Mouse (Mus musculus): ENCODE measurements around the gene Rab3gap2. TPM values are rescaled to one million over a fixed set of nuclear protein-coding genes. Genes with fewer than 3 reads are reported as not detected.
A peak's percentile ranks its signal among the peaks of the same experiment; 100 is the strongest.

Rab3gap2 gene
- polyA plus RNA-seq, 1 experiment from 2014 or later, result 20.1 TPM

GRCm38 (mm10) chr1:185262565-185262964 is 58.6 kb downstream of the Rab3gap2 start:
- ATAC-seq (ENCODE audit: insufficient read depth, low FRiP score, low read depth), result no peak
- peaks cover 31% of the 10 kb centered on the region for H3K36me3 ChIP-seq
- no peak overlapping the region for H3K9ac ChIP-seq
- no peaks in the 10 kb centered on the region for H3K4me1 ChIP-seq
- H3K9me3 ChIP-seq, result no peaks in the 10 kb centered on the region
- 57% methylated on average over 14 of the region's 14 CpGs for WGBS
- H3K4me3 ChIP-seq (replicated peaks), result no peak overlapping the region
- H3K27me3 ChIP-seq (replicated peaks), result no peaks in the 10 kb centered on the region
- no peak overlapping the region for H3K4me2 ChIP-seq
- no peak overlapping the region for H3K27ac ChIP-seq

GRCm38 (mm10) chr1:185268675-185269074 is 64.8 kb downstream of the Rab3gap2 start:
- 77% methylated on average over 4 of the region's 4 CpGs for WGBS

GRCm38 (mm10) chr1:185270403-185271097 is 66.6 kb downstream of the Rab3gap2 start:
- H3K9ac ChIP-seq, result no peak overlapping the region
- H3K27ac ChIP-seq, result peak overlapping the region; percentile 51; the same call in 1 of the 2 replicates
- H3K27me3 ChIP-seq (replicated peaks), result no peaks in the 10 kb centered on the region
- H3K4me3 ChIP-seq (replicated peaks), result no peak overlapping the region
- H3K36me3 ChIP-seq, result peaks cover 23% of the 10 kb centered on the region; the same call in 1 of the 2 replicates
- H3K9me3 ChIP-seq, result no peaks in the 10 kb centered on the region
- 0 out of 2 replicates have a peak, but pooled peaks have one; percentile 47 for ATAC-seq (ENCODE audit: insufficient read depth, low FRiP score, low read depth)
- H3K4me1 ChIP-seq, result no peaks in the 10 kb centered on the region
- 75% methylated on average over 8 of the region's 8 CpGs for WGBS
- no peak overlapping the region for H3K4me2 ChIP-seq

More at GRCm38 (mm10) chr1:185268675-185269074, 64.8 kb downstream of the Rab3gap2 start:
- Histone ChIP-seq H3K27ac (no peak overlapping the region), H3K27me3 (replicated peaks) (no peaks in the 10 kb centered on the region), H3K9me3 (no peaks in the 10 kb centered on the region), H3K9ac (no peak overlapping the region), H3K4me2 (no peak overlapping the region), H3K4me1 (no peaks in the 10 kb centered on the region), H3K4me3 (replicated peaks) (no peak overlapping the region), H3K36me3 (peaks cover 25% of the 10 kb centered on the region)
- no peak for ATAC-seq (ENCODE audit: insufficient read depth, low FRiP score, low read depth)

GRCm38 (mm10) chr1:185271373-185271772 is 67.5 kb downstream of the Rab3gap2 start:
- ATAC-seq (ENCODE audit: insufficient read depth, low FRiP score, low read depth), result no peak
- Histone ChIP-seq H3K4me3 (replicated peaks) (no peak overlapping the region), H3K27ac (no peak overlapping the region), H3K4me1 (no peaks in the 10 kb centered on the region), H3K4me2 (no peak overlapping the region), H3K9me3 (no peaks in the 10 kb centered on the region), H3K27me3 (replicated peaks) (no peaks in the 10 kb centered on the region), H3K9ac (no peak overlapping the region), H3K36me3 (peaks cover 21% of the 10 kb centered on the region; the same call in 1 of the 2 replicates)
- WGBS, result 91% methylated on average over 9 of the region's 9 CpGs

- Histone ChIP-seq H3K9ac (no peak overlapping the region), H3K4me2 (no peak overlapping the region), H3K4me1 (no peaks in the 10 kb centered on the region), H3K4me3 (replicated peaks) (no peak overlapping the region), H3K36me3 (peaks cover 35% of the 10 kb centered on the region), H3K27ac (no peak overlapping the region), H3K27me3 (replicated peaks) (no peaks in the 10 kb centered on the region), H3K9me3 (no peaks in the 10 kb centered on the region)
- no peak for ATAC-seq (ENCODE audit: insufficient read depth, low FRiP score, low read depth)
- WGBS, result 78% methylated on average over 5 of the region's 5 CpGs
Observed at GRCm38 (mm10) chr1:185274819-185275545, 71.1 kb downstream of the Rab3gap2 start.

GRCm38 (mm10) chr1:185275976-185276375 is 72.1 kb downstream of the Rab3gap2 start:
- Histone ChIP-seq H3K4me3 (replicated peaks) (no peak overlapping the region), H3K27me3 (replicated peaks) (no peaks in the 10 kb centered on the region), H3K9me3 (no peaks in the 10 kb centered on the region), H3K9ac (no peak overlapping the region), H3K36me3 (peaks cover 41% of the 10 kb centered on the region), H3K4me1 (no peaks in the 10 kb centered on the region), H3K4me2 (no peak overlapping the region), H3K27ac (no peak overlapping the region)
- no peak for ATAC-seq (ENCODE audit: insufficient read depth, low FRiP score, low read depth)
- 91% methylated on average over 7 of the region's 7 CpGs for WGBS

- ATAC-seq (ENCODE audit: insufficient read depth, low FRiP score, low read depth), result no peak
- H3K4me2 ChIP-seq, result no peak overlapping the region
- no peaks in the 10 kb centered on the region for H3K27me3 ChIP-seq (replicated peaks)
- no peak overlapping the region for H3K27ac ChIP-seq
- peaks cover 33% of the 10 kb centered on the region for H3K36me3 ChIP-seq
- no peaks in the 10 kb centered on the region for H3K9me3 ChIP-seq
- no peaks in the 10 kb centered on the region for H3K4me1 ChIP-seq
- H3K9ac ChIP-seq, result no peak overlapping the region
- H3K4me3 ChIP-seq (replicated peaks), result no peak overlapping the region
- 82% methylated on average over 11 of the region's 11 CpGs for whole genome bisulfite sequencing
Observed at GRCm38 (mm10) chr1:185277022-185277421, 73.1 kb downstream of the Rab3gap2 start.

- H3K4me3 ChIP-seq (replicated peaks), result no peak overlapping the region
Observed at GRCm38 (mm10) chr1:185279288-185279687, 75.4 kb downstream of the Rab3gap2 start.

GRCm38 (mm10) chr1:185280616-185281015 is 76.7 kb downstream of the Rab3gap2 start:
- Histone ChIP-seq H3K9ac (no peak overlapping the region), H3K4me1 (no peaks in the 10 kb centered on the region), H3K27ac (no peak overlapping the region), H3K36me3 (peaks cover 27% of the 10 kb centered on the region), H3K4me3 (replicated peaks) (no peak overlapping the region), H3K4me2 (no peak overlapping the region), H3K27me3 (replicated peaks) (no peaks in the 10 kb centered on the region), H3K9me3 (no peaks in the 10 kb centered on the region)
- WGBS, result 92% methylated on average over 4 of the region's 4 CpGs
- no peak for ATAC-seq (ENCODE audit: insufficient read depth, low FRiP score, low read depth)

More at GRCm38 (mm10) chr1:185279288-185279687, 75.4 kb downstream of the Rab3gap2 start:
- WGBS, result 80% methylated on average over 9 of the region's 9 CpGs
- ATAC-seq (ENCODE audit: insufficient read depth, low FRiP score, low read depth), result no peak
- H3K27ac ChIP-seq, result no peak overlapping the region
- H3K9ac ChIP-seq, result no peak overlapping the region
- H3K4me2 ChIP-seq, result no peak overlapping the region
- no peaks in the 10 kb centered on the region for H3K27me3 ChIP-seq (replicated peaks)
- no peaks in the 10 kb centered on the region for H3K4me1 ChIP-seq
- H3K36me3 ChIP-seq, result peaks cover 27% of the 10 kb centered on the region
- H3K9me3 ChIP-seq, result no peaks in the 10 kb centered on the region

- peaks cover 28% of the 10 kb centered on the region for H3K36me3 ChIP-seq
Observed at GRCm38 (mm10) chr1:185282846-185283245, 78.9 kb downstream of the Rab3gap2 start.

GRCm38 (mm10) chr1:185283247-185283646 is 79.3 kb downstream of the Rab3gap2 start:
- peaks cover 26% of the 10 kb centered on the region for H3K36me3 ChIP-seq
- H3K4me2 ChIP-seq, result no peak overlapping the region
- H3K4me3 ChIP-seq (replicated peaks), result no peak overlapping the region
- H3K9me3 ChIP-seq, result no peaks in the 10 kb centered on the region
- no peak overlapping the region for H3K27ac ChIP-seq
- H3K27me3 ChIP-seq (replicated peaks), result no peaks in the 10 kb centered on the region
- H3K9ac ChIP-seq, result no peak overlapping the region
- 93% methylated on average over 15 of the region's 15 CpGs for WGBS
- no peaks in the 10 kb centered on the region for H3K4me1 ChIP-seq
- no peak for ATAC-seq (ENCODE audit: insufficient read depth, low FRiP score, low read depth)

More at GRCm38 (mm10) chr1:185282846-185283245, 78.9 kb downstream of the Rab3gap2 start:
- Histone ChIP-seq H3K4me1 (no peaks in the 10 kb centered on the region), H3K27me3 (replicated peaks) (no peaks in the 10 kb centered on the region), H3K9ac (no peak overlapping the region), H3K27ac (no peak overlapping the region), H3K4me2 (no peak overlapping the region), H3K4me3 (replicated peaks) (no peak overlapping the region), H3K9me3 (no peaks in the 10 kb centered on the region)
- ATAC-seq (ENCODE audit: insufficient read depth, low FRiP score, low read depth), result peak; percentile 65; the same call in 1 of the 2 replicates
- 86% methylated on average over 11 of the region's 11 CpGs for WGBS

GRCm38 (mm10) chr1:185284740-185285139 is 80.8 kb downstream of the Rab3gap2 start:
- Histone ChIP-seq H3K4me2 (no peak overlapping the region), H3K27ac (no peak overlapping the region), H3K4me1 (no peaks in the 10 kb centered on the region), H3K27me3 (replicated peaks) (no peaks in the 10 kb centered on the region), H3K4me3 (replicated peaks) (no peak overlapping the region), H3K9ac (no peak overlapping the region), H3K9me3 (no peaks in the 10 kb centered on the region), H3K36me3 (peaks cover 18% of the 10 kb centered on the region)
- ATAC-seq (ENCODE audit: insufficient read depth, low FRiP score, low read depth), result no peak; the same call in 1 of the 2 replicates
- WGBS, result 52% methylated on average over 4 of the region's 4 CpGs

Data from stomach, embryonic 15.5 days (tissue).